Mouse (Mus musculus): Measurements from ENCODE around the gene Ipmk. TPM values are rescaled to one million over a fixed set of nuclear protein-coding genes. Genes with fewer than 3 reads are reported as not detected.

Ipmk gene
- total RNA-seq, 1 experiment: 41.9 TPM

DNA sequence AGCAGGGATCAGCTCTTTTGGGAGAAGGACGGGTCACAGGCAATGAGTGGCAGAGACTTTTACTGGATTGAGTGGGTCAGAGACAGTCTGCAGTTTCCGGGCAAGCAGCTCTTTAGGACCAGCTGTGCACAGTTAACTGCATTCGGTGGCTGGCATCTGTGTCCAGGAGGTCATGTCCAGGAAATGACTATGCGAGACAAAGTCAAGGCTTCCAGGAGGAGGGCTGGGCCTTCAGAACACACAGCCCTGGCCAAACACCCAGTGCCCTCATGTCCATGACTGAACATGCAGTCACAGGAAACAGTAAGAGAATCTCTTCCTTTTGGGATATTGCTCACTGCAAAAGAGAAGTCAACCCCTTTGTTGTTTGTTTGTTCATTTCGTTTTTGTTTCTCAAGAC is 62.4 kb downstream of the Ipmk start:
- no peaks in the 10 kb centered on the region for H3K36me3 ChIP-seq (ENCODE audit: control insufficient read depth, insufficient read depth, low read length, poor library complexity, severe bottlenecking)
- H3K4me3 ChIP-seq (ENCODE audit: insufficient read depth in 1 of 2, low read depth in 1 of 2, low read length in 2 of 2, poor library complexity in 1 of 2, severe bottlenecking in 1 of 2): no peak overlapping the region
- peaks cover 0 to 2% of the 10 kb centered on the region in 2 experiments; a peak in 1 of 4 replicates for H3K4me1 ChIP-seq (ENCODE audit: control insufficient read depth in 2 of 2, insufficient read depth in 2 of 2, low read length in 2 of 2, poor library complexity in 1 of 2)
- H3K27ac ChIP-seq (ENCODE audit: insufficient read depth, low read depth, low read length, poor library complexity, severe bottlenecking): no peak overlapping the region
- H3K9me3 ChIP-seq (ENCODE audit: control insufficient read depth, insufficient read depth, low read depth, low read length): no peaks in the 10 kb centered on the region
- H3K9ac ChIP-seq (ENCODE audit: insufficient read depth, low read depth, low read length, poor library complexity, severe bottlenecking): no peak overlapping the region
- in situ Hi-C loops (cut with MboI; ENCODE audit: low sequenced_read_pairs in 2 of 2, unreplicated experiment in 2 of 2): no loop called here
- TF ChIP-seq MAFK (IDR thresholded peaks at IDR 0.05; ENCODE audit: insufficient read depth, low read depth, low read length) (no peak), ZC3H11A (IDR thresholded peaks at IDR 0.05; ENCODE audit: borderline replicate concordance, low read depth, low read length) (no peak), HCFC1 (IDR thresholded peaks at IDR 0.05; ENCODE audit: borderline replicate concordance, insufficient read depth, low read length) (no peak), CHD2 (IDR thresholded peaks at IDR 0.05; ENCODE audit: low read depth, low read length) (no peak), ZNF384 (IDR thresholded peaks at IDR 0.05; ENCODE audit: low read depth, low read length) (no peak)
- DNase-seq (ENCODE audit: low read depth, low spot score): no peak

GRCm38 (mm10) chr10:71413401-71413800 is 65.8 kb downstream of the Ipmk start:
- Histone ChIP-seq H3K4me1 (ENCODE audit: control insufficient read depth in 2 of 2, insufficient read depth in 2 of 2, low read length in 2 of 2, poor library complexity in 1 of 2) (peaks cover 0 to 2% of the 10 kb centered on the region in 2 experiments; a peak in 1 of 4 replicates), H3K36me3 (ENCODE audit: control insufficient read depth, insufficient read depth, low read length, poor library complexity, severe bottlenecking) (no peaks in the 10 kb centered on the region), H3K27ac (ENCODE audit: insufficient read depth, low read depth, low read length, poor library complexity, severe bottlenecking) (no peak overlapping the region), H3K9ac (ENCODE audit: insufficient read depth, low read depth, low read length, poor library complexity, severe bottlenecking) (no peak overlapping the region), H3K9me3 (ENCODE audit: control insufficient read depth, insufficient read depth, low read depth, low read length) (no peaks in the 10 kb centered on the region), H3K4me3 (ENCODE audit: insufficient read depth in 1 of 2, low read depth in 1 of 2, low read length in 2 of 2, poor library complexity in 1 of 2, severe bottlenecking in 1 of 2) (no peak overlapping the region)
- no peak for TF ChIP-seq CHD2 (IDR thresholded peaks at IDR 0.05; ENCODE audit: low read depth, low read length)
- no peak for TF ChIP-seq MAFK (IDR thresholded peaks at IDR 0.05; ENCODE audit: insufficient read depth, low read depth, low read length)
- TF ChIP-seq HCFC1 (IDR thresholded peaks at IDR 0.05; ENCODE audit: borderline replicate concordance, insufficient read depth, low read length): no peak
- no peak for TF ChIP-seq ZNF384 (IDR thresholded peaks at IDR 0.05; ENCODE audit: low read depth, low read length)
- no peak for TF ChIP-seq ZC3H11A (IDR thresholded peaks at IDR 0.05; ENCODE audit: borderline replicate concordance, low read depth, low read length)
- in situ Hi-C loops (cut with MboI; ENCODE audit: low sequenced_read_pairs in 2 of 2, unreplicated experiment in 2 of 2): no loop called here
- no peak for DNase-seq (ENCODE audit: low read depth, low spot score)

- Histone ChIP-seq H3K9me3 (ENCODE audit: control insufficient read depth, insufficient read depth, low read depth, low read length) (no peaks in the 10 kb centered on the region), H3K9ac (ENCODE audit: insufficient read depth, low read depth, low read length, poor library complexity, severe bottlenecking) (no peak overlapping the region), H3K4me1 (ENCODE audit: control insufficient read depth in 2 of 2, insufficient read depth in 2 of 2, low read length in 2 of 2, poor library complexity in 1 of 2) (peaks cover 0 to 6% of the 10 kb centered on the region in 2 experiments; a peak in 1 of 4 replicates), H3K4me3 (ENCODE audit: insufficient read depth in 1 of 2, low read depth in 1 of 2, low read length in 2 of 2, poor library complexity in 1 of 2, severe bottlenecking in 1 of 2) (no peak overlapping the region), H3K36me3 (ENCODE audit: control insufficient read depth, insufficient read depth, low read length, poor library complexity, severe bottlenecking) (no peaks in the 10 kb centered on the region), H3K27ac (ENCODE audit: insufficient read depth, low read depth, low read length, poor library complexity, severe bottlenecking) (no peak overlapping the region)
- TF ChIP-seq ZC3H11A (IDR thresholded peaks at IDR 0.05; ENCODE audit: borderline replicate concordance, low read depth, low read length) (no peak), ZNF384 (IDR thresholded peaks at IDR 0.05; ENCODE audit: low read depth, low read length) (no peak), MAFK (IDR thresholded peaks at IDR 0.05; ENCODE audit: insufficient read depth, low read depth, low read length) (no peak), CHD2 (IDR thresholded peaks at IDR 0.05; ENCODE audit: low read depth, low read length) (no peak), HCFC1 (IDR thresholded peaks at IDR 0.05; ENCODE audit: borderline replicate concordance, insufficient read depth, low read length) (no peak)
- peak; percentile 29 for DNase-seq (ENCODE audit: low read depth, low spot score)
- in situ Hi-C loops (cut with MboI; ENCODE audit: low sequenced_read_pairs in 2 of 2, unreplicated experiment in 2 of 2): no loop called here
These were observed 74.0 kb downstream of the Ipmk start for GRCm38 (mm10) chr10:71421531-71421930.

DNA sequence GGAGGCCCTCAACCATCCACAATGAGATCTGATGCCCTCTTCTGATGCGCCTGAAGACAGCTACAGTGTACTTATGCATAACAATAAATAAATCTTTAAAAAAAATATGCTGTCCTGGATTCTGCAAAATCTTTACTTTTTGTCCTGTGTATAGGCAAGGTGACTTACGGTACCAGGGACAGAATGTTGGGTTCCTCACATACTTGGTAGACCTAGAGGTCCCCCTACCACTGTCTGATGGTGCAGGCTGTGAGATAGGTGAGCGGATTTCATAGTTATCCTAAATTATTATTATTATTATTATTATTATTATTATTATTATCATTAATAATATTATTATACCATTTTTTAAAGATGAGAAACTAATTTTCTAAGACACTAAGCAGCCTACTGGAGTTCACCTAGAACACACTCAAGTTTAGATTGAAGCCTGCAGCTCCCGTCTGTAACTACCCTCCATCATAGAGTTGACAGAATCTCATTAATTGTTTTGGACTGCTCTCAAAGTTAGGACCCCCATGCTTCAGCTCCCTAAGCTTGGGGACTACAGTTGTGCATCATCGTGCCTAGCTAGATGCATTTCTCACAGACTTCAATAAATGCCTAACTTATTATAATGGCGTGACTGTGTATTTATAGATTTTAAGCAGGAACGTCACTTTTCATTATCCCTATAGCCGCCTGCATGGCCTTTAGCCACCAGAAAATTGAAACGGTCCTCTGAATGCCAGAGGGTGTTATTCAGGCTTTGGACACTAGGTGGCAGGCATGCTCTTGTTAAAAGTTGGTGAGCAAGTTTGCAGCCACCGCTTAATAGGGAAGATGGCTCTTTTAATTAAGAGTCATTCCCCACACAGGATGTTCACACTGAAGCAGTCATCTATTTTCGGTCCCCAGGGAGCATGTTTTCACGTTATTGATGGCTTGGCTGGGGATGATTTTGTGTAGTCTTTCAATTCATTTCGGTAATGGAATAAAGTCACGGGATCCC is 74.8 kb downstream of the Ipmk start:
- Histone ChIP-seq H3K9ac (ENCODE audit: insufficient read depth, low read depth, low read length, poor library complexity, severe bottlenecking) (no peak overlapping the region), H3K4me1 (ENCODE audit: control insufficient read depth in 2 of 2, insufficient read depth in 2 of 2, low read length in 2 of 2, poor library complexity in 1 of 2) (peaks cover 0 to 6% of the 10 kb centered on the region in 2 experiments; a peak in 1 of 4 replicates), H3K4me3 (ENCODE audit: insufficient read depth in 1 of 2, low read depth in 1 of 2, low read length in 2 of 2, poor library complexity in 1 of 2, severe bottlenecking in 1 of 2) (no peak overlapping the region), H3K36me3 (ENCODE audit: control insufficient read depth, insufficient read depth, low read length, poor library complexity, severe bottlenecking) (no peaks in the 10 kb centered on the region), H3K27ac (ENCODE audit: insufficient read depth, low read depth, low read length, poor library complexity, severe bottlenecking) (no peak overlapping the region), H3K9me3 (ENCODE audit: control insufficient read depth, insufficient read depth, low read depth, low read length) (no peaks in the 10 kb centered on the region)
- in situ Hi-C loops (cut with MboI; ENCODE audit: low sequenced_read_pairs in 2 of 2, unreplicated experiment in 2 of 2): no loop called here
- peak; percentile 71 for DNase-seq (ENCODE audit: low read depth, low spot score)
- peak; percentile 84 for TF ChIP-seq ZC3H11A (IDR thresholded peaks at IDR 0.05; ENCODE audit: borderline replicate concordance, low read depth, low read length)
- TF ChIP-seq HCFC1 (IDR thresholded peaks at IDR 0.05; ENCODE audit: borderline replicate concordance, insufficient read depth, low read length): no peak

All from ES-E14 (cell line).